Comparison of ENCODE assay signal across 14 mouse cellular contexts in the genomic region with DNA sequence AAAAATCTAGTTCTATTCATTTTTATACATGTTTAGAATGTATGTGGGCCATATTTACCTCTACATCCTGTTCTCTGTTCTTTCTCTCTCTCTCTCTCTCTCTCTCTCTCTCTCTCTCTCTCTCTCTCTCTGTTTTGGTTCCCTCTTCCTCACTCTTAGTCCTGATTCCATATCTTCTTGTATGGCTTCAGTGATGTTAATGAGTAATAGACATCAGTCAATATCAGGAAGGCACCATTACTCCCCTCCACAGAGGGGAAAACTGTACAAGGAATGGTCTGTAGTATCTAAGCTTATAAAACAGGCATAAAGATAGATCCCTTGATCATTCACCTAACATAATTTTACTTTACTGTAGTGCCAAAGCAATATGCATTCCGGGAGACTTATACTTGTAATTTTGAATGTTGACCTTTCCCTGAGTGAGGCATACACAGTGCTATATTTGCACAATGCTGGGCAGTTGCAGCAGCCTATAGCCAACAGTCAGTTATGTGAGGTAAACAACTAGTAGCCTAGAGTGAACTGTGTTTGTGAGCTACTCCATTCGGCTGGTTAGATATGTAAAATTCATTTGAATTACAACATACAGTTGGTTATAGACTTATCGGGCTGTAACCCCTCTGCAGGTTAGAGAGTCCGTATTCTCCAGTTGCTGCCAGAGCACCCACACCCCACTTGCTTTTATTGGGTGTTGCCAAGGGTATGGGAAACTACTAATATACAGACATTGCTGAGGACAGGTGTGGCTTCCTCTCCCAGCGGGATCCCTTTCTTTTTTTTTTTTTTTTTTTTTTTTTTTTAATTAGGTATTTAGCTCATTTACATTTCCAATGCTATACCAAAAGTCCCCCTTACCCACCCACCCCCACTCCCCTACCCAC.
"Had no signal": no experiment of that assay in that cellular context is flagged by ENCODE, and none has a peak within 500 bp of the region (broad histone marks: within the 10 kb centered on the region; RNA-seq: fewer than 3 reads in every experiment).

No protein-coding gene starts in this region.

- H3K36me3 ChIP-seq: limb, embryonic 12.5 days; limb, embryonic 15.5 days had no signal

- H3K27me3 ChIP-seq: limb, embryonic 12.5 days; limb, embryonic 15.5 days had no signal

- H3K9me3 ChIP-seq: limb, embryonic 12.5 days; limb, embryonic 15.5 days had no signal

- H3K4me1 ChIP-seq: limb, embryonic 12.5 days; limb, embryonic 15.5 days had no signal

- H3K4me3 ChIP-seq: limb, embryonic 12.5 days; limb, embryonic 15.5 days had no signal

- H3K27ac ChIP-seq: limb, embryonic 12.5 days; limb, embryonic 15.5 days had no signal

- H3K4me2 ChIP-seq: limb, embryonic 12.5 days; limb, embryonic 15.5 days; midbrain, embryonic 11.5 days had no signal

- DNase-seq: kidney, adult 11 months; kidney, adult 9 months; kidney, postnatal 14 days; kidney, postnatal 4 days; left cerebral cortex, postnatal 4 days; lung, adult 2 months; lung, postnatal 14 days; lung, postnatal 4 days; midbrain, embryonic 14.5 days; thymus, adult 18-20 months; thymus, postnatal 36 days had no signal

- H3K9ac ChIP-seq: limb, embryonic 12.5 days; limb, embryonic 15.5 days had no signal
